Mouse (Mus musculus): ENCODE results near the gene Ptgfrn.

The Ptgfrn gene

GRCm38 (mm10) chr3:101005392-101005791 lies 104.7 kb downstream of the Ptgfrn start:
- DNase-seq (ENCODE audit: low read depth, low spot score): no peak

- no peak for DNase-seq (ENCODE audit: low read depth, low spot score)
Measured at GRCm38 (mm10) chr3:101003575-101004356, 106.3 kb downstream of the Ptgfrn start.

- DNase-seq (ENCODE audit: low read depth, low spot score): no peak
Measured at GRCm38 (mm10) chr3:100999732-101000131, 110.3 kb downstream of the Ptgfrn start.

- DNase-seq (ENCODE audit: low read depth, low spot score): peak; percentile 76
Measured at GRCm38 (mm10) chr3:100998904-100999340, 111.2 kb downstream of the Ptgfrn start.

GRCm38 (mm10) chr3:100997785-100998570 lies 112.1 kb downstream of the Ptgfrn start:
- DNase-seq (ENCODE audit: low read depth, low spot score): no peak

- no peak for DNase-seq (ENCODE audit: low read depth, low spot score)
Measured at GRCm38 (mm10) chr3:100994252-100994651, 115.8 kb downstream of the Ptgfrn start.

- DNase-seq (ENCODE audit: low read depth, low spot score): no peak
Measured at GRCm38 (mm10) chr3:100993718-100994117, 116.4 kb downstream of the Ptgfrn start.

GRCm38 (mm10) chr3:100993158-100993557 lies 116.9 kb downstream of the Ptgfrn start:
- no peak for DNase-seq (ENCODE audit: low read depth, low spot score)

All from forelimb bud, embryonic 11.5 days (tissue).